Mouse (Mus musculus) CH12.LX (cell line): ENCODE data around the gene Pdcd1lg2.

Experiments used
- CTCF ChIP-seq, 2 experiments: IDR thresholded peaks in 1 of 2; conservative IDR thresholded peaks in 1 of 2; 2 replicates each; pipeline ENCODE4 v1.5.1; 2011 to 2012; ENCODE audit warnings: low read depth in 2 of 2, low read length in 2 of 2, improper control_type of control experiment in 1 of 2, inconsistent platforms in 1 of 2, mild to moderate bottlenecking in 1 of 2, moderate library complexity in 1 of 2
- ETS1 ChIP-seq: conservative IDR thresholded peaks from 2 replicates; pipeline ENCODE4 v1.6.1; 2012; ENCODE audit warnings: low read depth, mild to moderate bottlenecking, inconsistent platforms, low read length, improper control_type of control experiment, moderate library complexity
- JUND ChIP-seq: conservative IDR thresholded peaks from 2 replicates; pipeline ENCODE4 v1.6.1; 2011; ENCODE audit warnings: low read depth, low read length, improper control_type of control experiment
- POLR2A ChIP-seq: IDR thresholded peaks from 2 replicates; pipeline ENCODE4 v1.6.1; 2011; ENCODE audit warnings: low read depth, mild to moderate bottlenecking, improper control_type of control experiment, low read length
- TBP ChIP-seq: conservative IDR thresholded peaks from 2 replicates; pipeline ENCODE4 v1.6.1; 2011; ENCODE audit warnings: low read depth, low read length, improper control_type of control experiment
- USF1 ChIP-seq: IDR thresholded peaks from 2 replicates; pipeline ENCODE4 v1.6.1; 2014; ENCODE audit warnings: low read depth, mild to moderate bottlenecking, inconsistent platforms, low read length, improper control_type of control experiment
- USF2 ChIP-seq: conservative IDR thresholded peaks from 2 replicates; pipeline ENCODE4 v1.6.1; 2011; ENCODE audit warnings: low read depth, low read length, improper control_type of control experiment
- ZMIZ1 ChIP-seq: IDR thresholded peaks from 2 replicates; pipeline ENCODE4 v1.6.1; 2012; ENCODE audit warnings: low read depth, mild to moderate bottlenecking, inconsistent platforms, low read length, improper control_type of control experiment
- ZNF384 ChIP-seq: IDR thresholded peaks from 2 replicates; pipeline ENCODE4 v1.6.1; 2012; ENCODE audit warnings: low read depth, low read length, improper control_type of control experiment, inconsistent platforms

- TF ChIP-seq CTCF (conservative IDR thresholded peaks at IDR 0.05 in 1 of 2, IDR thresholded peaks at IDR 0.05 in 1 of 2; ENCODE audit: low read depth in 2 of 2, low read length in 2 of 2), result no peak
- TF ChIP-seq ETS1, result no peak
- no peak for TF ChIP-seq JUND
- TF ChIP-seq ZMIZ1, result no peak
- TF ChIP-seq ZNF384, result no peak
- no peak for TF ChIP-seq TBP
- no peak for TF ChIP-seq POLR2A
- TF ChIP-seq USF2, result no peak
- no peak for TF ChIP-seq USF1
These were observed 97.5 kb downstream of the Pdcd1lg2 start for GRCm38 (mm10) chr19:29508208-29508607.
